Mouse (Mus musculus) embryonic facial prominence, embryonic 10.5 days (tissue): ENCODE results near the gene Tmem242. TPM values are rescaled to one million over a fixed set of nuclear protein-coding genes. Genes with fewer than 3 reads are reported as not detected.

ENCODE experiments used
- microRNA-seq: library from miRNA; unstranded; fragments of <30 nt; microRNA quantifications from one replicate; pipeline ENCODE4, GENCODE M21; 2017
- polyA plus RNA-seq: library from polyadenylated mRNA; unstranded; fragments of >200 nt; fragmentation: Nextera tagmentation; extraction: Ambion mirVana; gene quantifications from 2 replicates; pipeline ENCODE4 v1.2.1, GENCODE M21; 2016

The Tmem242 gene
- polyA plus RNA-seq, 1 experiment from 2014 or later: 137 TPM

Small RNAs within 50 kb of the gene (microRNA-seq; reads per million reads assigned to microRNA genes)
- gene Gm22475: not detected

Other genes with a start within 250 kb of the Tmem242 start
- gene Ldhal6b, start 21.5 kb downstream of the Tmem242 start, polyA plus RNA-seq: not detected in 2 replicates
- gene Zdhhc14, start 52.3 kb upstream of the Tmem242 start, polyA plus RNA-seq: 1.2 TPM in 2 replicates